Mouse (Mus musculus) ovary, postnatal 36 days (tissue): ENCODE measurements around the gene Slc4a10.

Experiments
- DNase-seq: peaks from one replicate; pipeline ENCODE4 v3.0.0; 2022; ENCODE audit warnings: low spot score, mixed read lengths

The Slc4a10 gene

DNA sequence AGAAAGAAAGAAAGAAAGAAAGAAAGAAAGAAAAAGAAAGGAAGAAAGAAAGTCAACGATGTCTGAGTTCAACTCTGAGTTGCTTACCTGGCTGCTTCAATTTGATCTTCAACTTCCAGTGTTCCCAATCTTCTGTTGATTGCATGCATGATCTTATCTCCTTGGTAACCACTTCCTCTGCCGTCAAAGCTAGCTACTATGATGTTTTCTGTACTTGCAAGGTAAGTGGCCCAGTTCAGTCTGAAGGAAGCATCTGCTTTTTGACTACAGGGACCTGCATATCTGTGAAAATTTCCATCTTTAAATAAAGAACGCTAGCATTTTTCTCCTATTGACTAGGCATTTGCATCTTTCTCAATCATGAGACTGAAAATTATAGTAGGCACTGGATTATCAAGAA is 305.8 kb downstream of the Slc4a10 start:
- DNase-seq = no peak

DNA sequence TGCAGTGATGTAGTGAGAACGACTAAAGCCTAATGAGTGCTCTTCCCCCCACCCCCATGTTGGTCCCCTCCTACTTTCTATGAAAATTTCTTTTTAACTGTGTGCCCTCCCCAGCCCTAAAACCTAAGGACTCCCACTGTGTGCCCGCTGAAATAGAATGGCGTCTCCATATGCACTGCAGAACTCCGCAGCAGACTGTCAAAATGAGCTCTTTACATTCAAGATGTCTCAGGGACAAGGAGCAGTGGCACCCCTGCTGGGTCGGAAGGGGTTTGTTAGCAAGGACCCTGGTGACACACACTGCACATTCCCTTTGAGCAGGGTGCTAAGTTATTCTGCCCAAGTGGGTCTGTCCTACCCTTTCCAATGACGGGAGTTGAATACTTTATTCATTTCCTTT is 309.5 kb downstream of the Slc4a10 start:
- no peak for DNase-seq

DNA sequence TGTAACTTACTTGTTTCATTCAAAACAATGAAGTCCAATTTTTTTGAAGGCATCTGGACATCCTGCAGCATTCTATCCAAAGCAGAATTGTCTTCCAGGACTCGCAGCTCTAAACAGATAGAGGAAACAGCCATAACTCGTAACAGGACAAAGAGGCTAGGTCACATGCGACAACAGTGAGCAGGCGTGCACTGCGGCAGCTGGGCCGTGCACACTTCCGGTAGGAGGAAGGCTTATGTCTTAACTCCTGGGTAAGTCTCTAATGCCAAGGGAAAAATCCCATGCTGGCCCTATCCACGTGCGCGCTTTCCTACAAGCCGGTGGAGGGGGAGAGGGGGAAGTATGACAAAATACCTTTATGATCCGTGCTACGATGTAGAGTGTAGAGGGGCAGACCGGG is 310.3 kb downstream of the Slc4a10 start:
- DNase-seq = no peak

DNA sequence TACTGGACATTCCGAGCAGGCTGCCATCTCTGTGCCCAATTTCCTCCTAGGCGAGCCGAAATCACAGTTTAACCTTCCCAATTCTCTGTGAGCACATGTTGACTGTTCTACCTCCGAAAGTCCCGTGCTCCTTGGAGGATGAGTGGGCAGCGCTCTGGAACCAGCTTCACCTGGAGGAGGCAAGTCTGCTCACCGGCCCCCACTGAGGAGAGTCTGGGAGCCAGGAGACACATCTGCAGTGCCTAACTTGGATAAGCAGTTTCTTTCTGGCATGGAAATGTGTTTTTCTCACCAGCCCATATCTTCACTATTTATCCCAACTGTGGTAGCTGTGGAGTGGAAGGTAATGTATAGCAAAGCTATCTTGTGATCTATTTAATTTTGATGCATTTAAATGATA is 311.0 kb downstream of the Slc4a10 start:
- DNase-seq = no peak

DNA sequence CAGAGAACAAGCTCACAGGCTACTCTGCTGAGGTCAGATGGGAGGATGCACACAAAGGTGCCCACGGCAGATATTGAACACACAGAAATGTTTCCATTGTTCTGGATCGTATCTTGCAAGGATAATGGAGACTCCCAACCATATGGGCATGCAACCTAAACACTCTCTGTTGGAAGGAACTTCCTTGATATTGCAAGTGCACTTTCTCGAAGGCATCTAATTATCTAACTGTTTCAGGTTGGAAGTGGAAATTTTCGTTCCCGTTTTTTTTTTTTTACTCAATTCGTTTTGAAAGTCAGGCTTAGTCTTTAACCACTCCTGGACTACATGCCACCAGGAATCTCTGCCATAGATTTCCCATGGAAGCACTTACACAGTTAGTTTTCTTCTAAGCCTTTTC is 314.6 kb downstream of the Slc4a10 start:
- DNase-seq = no peak

DNA sequence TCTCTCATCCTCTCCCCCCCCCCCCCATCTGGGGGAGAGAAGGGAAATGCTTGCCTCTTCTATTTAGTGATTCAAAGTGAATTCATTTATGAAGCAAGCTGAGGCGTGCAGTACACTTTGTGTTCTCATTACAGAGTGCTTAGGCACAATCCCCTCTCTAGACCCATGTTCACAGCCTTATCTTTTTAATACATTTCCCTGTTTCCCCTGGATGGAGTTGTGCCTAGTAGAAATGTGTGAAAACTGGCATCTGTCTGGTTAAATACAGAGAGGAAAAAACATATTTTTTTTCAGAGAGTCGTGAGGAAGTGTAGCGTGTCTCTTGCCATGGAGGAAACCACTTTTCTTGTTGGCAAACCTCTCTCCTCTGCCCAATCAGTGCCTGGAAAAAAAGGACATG is 315.3 kb downstream of the Slc4a10 start:
- no peak for DNase-seq

DNA sequence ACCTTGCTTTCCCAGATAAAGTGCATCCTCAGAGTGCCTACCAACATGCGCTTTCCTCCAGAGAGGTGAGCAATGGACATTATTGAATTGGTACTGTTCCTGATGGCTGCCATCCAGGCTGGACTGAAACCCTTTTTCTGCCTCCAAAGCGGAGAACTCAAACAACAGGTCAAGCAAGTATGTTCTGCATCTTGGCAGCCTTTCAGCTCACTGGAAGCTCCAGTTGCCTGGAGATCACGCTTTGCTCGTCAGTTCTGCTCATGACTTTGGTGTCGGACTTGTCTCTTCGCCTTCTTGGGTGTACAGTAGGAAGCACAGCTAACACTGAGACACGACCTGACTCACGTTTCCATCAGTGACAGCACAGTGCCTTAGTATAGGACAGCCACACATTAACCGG is 315.9 kb downstream of the Slc4a10 start:
- no peak for DNase-seq

DNA sequence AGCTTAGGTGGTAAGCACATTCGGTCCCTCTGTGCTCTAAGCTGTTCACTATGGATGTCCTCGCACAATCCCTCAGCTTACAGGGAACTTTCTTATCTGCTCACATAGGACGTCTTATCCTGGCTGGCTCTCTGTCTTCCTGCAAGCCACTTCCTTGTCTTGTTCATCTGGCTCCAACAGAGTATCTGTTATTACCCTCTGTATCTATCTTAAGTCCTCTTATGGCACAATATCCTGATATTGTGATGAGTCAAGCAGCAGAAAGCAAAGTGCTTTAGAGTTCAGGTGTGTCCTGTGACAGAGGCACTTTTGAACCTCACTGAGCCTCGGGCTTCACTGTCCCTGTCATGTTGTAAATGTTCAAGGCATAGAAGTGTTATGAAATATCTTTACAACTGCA is 317.3 kb downstream of the Slc4a10 start:
- DNase-seq = no peak

DNA sequence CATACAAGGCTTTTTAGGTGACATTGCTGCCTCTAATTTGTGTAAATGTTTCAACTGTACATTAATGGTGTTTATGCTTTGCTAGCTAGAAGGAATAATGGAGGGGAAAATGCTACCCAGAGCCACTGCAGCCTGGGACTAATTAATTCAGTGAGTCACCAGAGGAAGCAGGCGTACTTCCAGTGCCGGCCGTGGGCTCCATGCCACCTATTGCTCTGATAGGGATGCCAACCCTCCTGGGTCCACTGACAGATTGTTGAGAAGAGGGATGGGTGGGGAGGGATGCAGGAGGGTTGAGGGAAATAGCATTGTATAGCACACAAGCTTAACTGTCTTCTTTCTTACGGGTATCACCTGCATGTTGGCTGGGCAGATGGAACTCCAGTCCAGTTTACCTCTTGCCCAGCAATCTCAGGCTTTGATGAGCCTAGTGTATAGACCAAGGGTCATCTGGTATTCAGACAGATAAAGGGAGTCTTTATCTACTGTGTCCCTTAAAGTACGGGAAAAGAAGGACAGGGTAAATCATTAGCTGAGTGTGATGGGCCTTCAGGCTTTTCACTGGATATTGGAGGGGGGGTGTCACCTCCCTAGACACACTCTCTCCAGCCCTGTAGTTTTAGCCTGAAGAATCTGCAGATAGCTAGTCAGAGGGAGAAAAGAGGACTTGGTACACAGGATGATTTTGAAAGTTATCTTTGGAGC is 322.2 kb downstream of the Slc4a10 start:
- no peak for DNase-seq

DNA sequence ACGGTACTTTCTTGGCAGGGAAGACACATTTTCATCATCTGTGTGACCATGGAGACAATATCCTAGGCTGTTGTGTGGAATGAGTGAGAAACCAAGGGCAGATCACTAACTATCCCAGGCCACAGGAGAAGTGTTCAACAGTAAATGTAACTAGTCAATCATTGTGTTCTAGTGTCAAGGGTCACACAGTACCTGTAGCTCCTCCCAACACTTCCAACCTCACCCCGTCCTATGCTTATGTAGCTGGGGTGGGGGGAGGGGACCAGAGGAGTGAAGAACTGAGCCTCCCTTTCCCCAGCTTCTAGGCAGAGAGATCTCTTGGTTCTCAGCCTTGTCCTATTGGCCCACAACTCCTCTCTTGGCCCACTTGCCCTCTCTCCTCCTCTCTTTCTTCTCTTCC is 323.8 kb downstream of the Slc4a10 start:
- DNase-seq = no peak

DNA sequence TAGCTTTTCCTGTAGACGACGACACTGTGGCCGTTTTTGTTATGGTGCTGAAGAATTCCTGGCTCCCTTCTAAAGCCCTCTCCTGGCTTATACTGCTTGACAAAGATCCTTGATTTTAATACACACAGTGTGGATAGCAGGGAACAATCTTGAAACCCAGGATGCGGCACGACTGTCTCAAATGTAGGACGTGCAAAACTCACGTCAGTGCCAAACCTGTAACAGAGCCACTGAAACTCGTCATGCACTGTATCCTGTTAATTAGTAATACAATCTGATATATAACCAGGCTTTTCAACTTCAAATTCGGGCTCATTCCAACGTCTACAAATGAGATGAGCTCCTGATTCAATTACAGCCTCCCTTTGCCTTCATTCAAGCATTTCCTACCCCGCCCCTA is 327.4 kb downstream of the Slc4a10 start:
- no peak for DNase-seq
